Comparison of ENCODE assay signal across 8 mouse cellular contexts in genomic region chr14:72983456-72983855, GRCm38 (mm10).
DNase-seq lines count a peak whose midpoint lies in the region; ATAC-seq and TF ChIP-seq lines count a peak whose summit lies in the region.

No protein-coding gene starts in this region.

- peak overlapping the region; percentile 49 for H3K4me2 ChIP-seq in hindbrain, postnatal 0 days (ENCODE audit: low read depth, low read length)

- peak; percentile 67 for DNase-seq in ZHBTc4 (ENCODE audit: low read depth, low spot score)
- DNase-seq in cerebellum, postnatal 4 days (ENCODE audit: low spot score in 2 of 2), result peak; percentile 64 to 86
- peak; percentile 79 to 81 for DNase-seq in gastrocnemius, adult 8-10 months (ENCODE audit: low spot score in 2 of 2)
- DNase-seq in hindbrain, postnatal 0 days (ENCODE audit: low spot score), result peak; percentile 95
- DNase-seq in left cerebral cortex, adult 18-20 months (ENCODE audit: low spot score in 2 of 2), result peak; percentile 87 to 89
- DNase-seq in lung, postnatal 4 days, result peak; percentile 90
- DNase-seq in retina, postnatal 7 days (ENCODE audit: low read depth, low spot score), result peak; percentile 72
- peak; percentile 91 for DNase-seq in urinary bladder, postnatal 14 days (ENCODE audit: low spot score)

- H3K27me3 ChIP-seq in hindbrain, postnatal 0 days (ENCODE audit: insufficient read depth, low read length), result no peaks in the 10 kb centered on the region

- WGBS in hindbrain, postnatal 0 days, result 3% methylated on average over 11 of the region's 11 CpGs

- ATAC-seq in hindbrain, postnatal 0 days, result peak; percentile 92

- peak overlapping the region; percentile 28; the same call in 1 of the 2 replicates for H3K27ac ChIP-seq in hindbrain, postnatal 0 days

- 0 out of 2 replicates have a peak, but pooled peaks cover 4% of the 10 kb centered on the region for H3K4me1 ChIP-seq in hindbrain, postnatal 0 days (ENCODE audit: insufficient read depth, low read length)

- H3K4me3 ChIP-seq in hindbrain, postnatal 0 days (ENCODE audit: low read length), result peak overlapping the region; percentile 24

- H3K9me3 ChIP-seq in hindbrain, postnatal 0 days (ENCODE audit: low read length), result no peaks in the 10 kb centered on the region

- H3K9ac ChIP-seq in hindbrain, postnatal 0 days (replicated peaks; ENCODE audit: low read length), result peak overlapping the region; percentile 33; the same call in 1 of the 2 replicates

- H3K36me3 ChIP-seq in hindbrain, postnatal 0 days (ENCODE audit: insufficient read depth, low read length), result no peaks in the 10 kb centered on the region

- TF ChIP-seq CTCF in hindbrain, postnatal 0 days (IDR thresholded peaks at IDR 0.05; ENCODE audit: low read depth), result peak; percentile 95

Comparison
In these comparisons a context has a peak if more than half of its experiments do, and no peak if none do; other contexts are left out.
1. Peak in every context shown above with its lines: DNase-seq, ATAC-seq, H3K4me3 ChIP-seq and H3K27ac ChIP-seq.